Mouse (Mus musculus): Measurements from ENCODE around the gene Emc6.

DNA sequence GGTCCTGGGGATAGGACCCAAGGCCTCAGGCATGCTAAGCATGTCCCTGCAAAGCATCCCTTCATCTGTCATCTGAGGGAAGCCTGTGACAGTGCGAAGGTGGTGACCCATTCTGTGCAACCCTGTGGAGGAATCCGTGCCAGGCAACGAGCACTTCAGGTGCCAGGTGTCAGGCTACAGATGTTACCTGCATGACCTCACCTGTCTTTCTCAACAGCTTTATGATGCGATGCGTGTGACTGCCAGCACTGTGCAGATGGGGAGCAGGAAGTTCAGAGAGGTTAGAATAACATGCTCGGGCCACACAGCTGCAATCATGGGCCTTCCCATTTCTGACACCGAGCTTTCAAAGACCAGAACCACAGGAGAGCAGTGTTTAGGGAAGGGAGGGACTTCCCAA is 28.4 kb upstream of the Emc6 start:
- no peak for TF ChIP-seq CTCF (IDR thresholded peaks at IDR 0.05; ENCODE audit: low read depth, low read length)
- TF ChIP-seq POLR2A (IDR thresholded peaks at IDR 0.05; ENCODE audit: extremely low read depth, insufficient read depth, low read length): no peak

Measured in liver, adult 2 months (tissue).